Mouse (Mus musculus) cerebellum, postnatal 10 days (tissue): Measurements from ENCODE around the gene Tcf25.
"Not testable (repeated sequence)": the region's sequence is repeated elsewhere in the genome, so short reads cannot be mapped to it uniquely, and the experiment has no call there.

Experiments used
- DNase-seq, 2 experiments: peaks; one replicate each; pipeline ENCODE4 v3.0.0; 2021; ENCODE audit warnings: mixed read lengths in 2 of 2

Gene Tcf25

DNA sequence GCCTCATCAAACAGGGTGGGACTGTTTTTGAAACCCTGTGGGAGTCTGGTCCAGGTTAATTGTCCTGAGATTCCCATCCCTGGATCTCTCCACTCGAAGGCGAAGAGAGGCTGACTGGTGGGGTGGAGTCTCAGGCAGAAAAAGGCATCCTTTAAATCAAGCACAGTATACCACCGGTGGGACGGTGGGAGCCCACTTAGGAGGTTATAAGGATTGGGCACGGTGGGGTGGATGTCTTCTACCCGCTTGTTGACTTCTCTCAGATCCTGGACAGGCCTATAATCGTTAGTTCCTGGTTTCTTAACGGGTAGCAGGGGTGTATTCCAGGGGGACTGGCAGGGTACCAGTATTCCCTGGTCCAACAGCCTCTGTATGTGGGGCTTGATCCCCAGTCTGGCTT lies 57.4 kb downstream of the Tcf25 start:
- DNase-seq: not testable (repeated sequence)

DNA sequence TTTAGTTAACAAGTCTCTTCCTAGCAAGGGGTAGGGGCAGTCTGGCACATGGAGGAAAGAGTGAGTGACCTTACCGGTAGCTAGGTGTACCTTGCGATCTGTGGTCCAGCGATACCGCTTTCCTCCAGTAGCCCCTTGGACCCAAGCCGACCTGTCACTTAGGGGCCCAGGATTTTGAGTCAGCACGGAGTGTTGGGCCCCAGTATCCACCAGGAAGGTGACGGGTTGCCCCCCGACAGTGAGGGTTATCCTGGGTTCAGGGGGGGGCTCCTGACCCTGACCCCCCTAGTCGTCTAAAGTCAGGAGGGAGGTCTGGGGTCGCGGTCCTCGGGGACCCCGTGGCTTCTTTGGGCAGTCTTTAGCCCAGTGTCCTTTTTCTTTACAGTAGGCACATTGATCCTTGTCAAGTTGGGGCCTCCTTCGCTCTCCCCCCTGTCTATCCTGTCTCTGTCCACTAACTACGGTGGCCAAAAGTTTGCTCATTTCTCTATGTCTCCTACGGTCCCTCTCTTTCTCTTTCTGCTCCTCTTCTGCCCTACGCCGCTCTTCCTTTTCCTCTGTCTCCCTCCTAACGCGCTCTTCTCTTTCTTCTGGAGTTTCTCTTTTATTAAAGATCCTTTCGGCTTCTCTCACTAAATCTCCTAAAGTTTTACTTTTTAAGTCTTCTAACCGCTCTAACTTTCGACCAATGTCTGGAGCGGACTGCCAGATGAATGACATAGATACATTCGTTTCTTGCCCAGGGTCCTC lies 58.2 kb downstream of the Tcf25 start:
- DNase-seq: no peak

DNA sequence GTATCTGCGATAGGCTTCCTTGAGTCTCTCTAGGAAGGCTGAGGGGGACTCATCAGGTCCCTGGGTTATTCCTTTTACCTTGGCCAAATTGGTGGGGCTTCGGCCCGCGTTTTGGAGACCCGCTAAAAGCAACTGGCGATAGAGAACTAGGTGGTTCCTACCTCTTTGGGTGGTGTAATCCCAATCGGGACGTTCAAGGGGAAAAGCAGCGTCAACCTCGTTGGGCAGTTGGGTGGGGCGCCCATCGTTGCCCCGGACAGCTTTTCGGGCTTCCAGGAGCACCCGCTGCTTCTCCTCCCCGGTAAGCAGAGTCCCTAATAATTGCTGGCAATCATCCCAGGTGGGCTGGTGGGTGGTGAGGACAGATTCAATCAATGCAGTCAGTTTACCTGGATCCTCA lies 58.8 kb downstream of the Tcf25 start:
- no peak for DNase-seq

DNA sequence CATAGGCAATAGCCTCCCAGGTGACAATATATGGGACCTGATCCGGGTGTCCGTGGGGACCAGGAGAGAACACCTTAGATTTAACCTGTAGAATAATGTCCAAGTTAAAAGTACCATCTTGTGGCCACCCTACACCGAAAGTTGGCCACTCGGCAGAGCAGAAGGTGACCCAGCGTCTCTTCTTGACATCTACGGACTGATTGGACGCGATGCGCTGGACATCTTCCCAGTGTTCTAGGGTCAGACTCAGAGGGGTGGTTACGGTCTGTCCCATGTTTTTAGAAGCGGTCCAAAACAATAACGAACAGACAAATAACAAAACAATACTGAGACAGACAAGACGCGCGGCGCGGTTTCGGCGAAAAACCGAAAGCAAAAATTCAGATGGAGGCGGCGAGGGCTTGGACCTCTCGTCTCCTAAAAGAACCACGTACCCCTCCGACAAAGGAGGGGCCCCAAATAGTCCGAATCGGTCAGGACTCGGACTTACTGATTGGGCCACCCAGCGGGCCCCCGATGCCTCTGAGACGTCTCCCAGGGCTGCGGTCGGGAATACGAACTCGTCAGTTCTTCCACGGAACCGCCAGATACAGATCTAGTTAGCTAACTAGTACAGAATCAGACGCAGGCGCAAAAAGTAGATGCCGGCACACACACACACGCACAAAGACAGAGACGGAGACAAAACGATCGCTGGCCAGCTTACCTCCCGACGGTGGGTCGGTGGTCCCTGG lies 59.9 kb downstream of the Tcf25 start:
- DNase-seq: not testable (repeated sequence)

DNA sequence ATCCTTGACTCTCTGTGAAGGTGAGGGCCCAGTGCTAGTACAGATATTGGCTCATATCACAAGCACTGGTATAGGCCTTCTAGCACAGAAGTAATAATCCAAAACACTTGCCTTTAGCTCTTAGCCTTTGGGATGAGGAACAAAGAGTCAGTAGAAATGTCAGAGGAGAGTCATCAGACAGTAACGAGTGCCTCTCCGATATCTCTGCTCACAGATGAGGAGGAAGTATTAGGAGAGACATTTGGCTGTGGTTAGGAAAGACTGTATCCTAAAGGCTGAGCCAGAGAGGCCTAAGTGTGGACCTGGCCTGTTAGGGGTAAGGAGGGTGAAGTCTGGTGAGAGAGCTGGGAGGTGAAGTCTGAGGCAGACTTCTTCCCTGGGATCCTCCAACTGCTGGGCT lies 68.2 kb downstream of the Tcf25 start:
- DNase-seq: no peak

DNA sequence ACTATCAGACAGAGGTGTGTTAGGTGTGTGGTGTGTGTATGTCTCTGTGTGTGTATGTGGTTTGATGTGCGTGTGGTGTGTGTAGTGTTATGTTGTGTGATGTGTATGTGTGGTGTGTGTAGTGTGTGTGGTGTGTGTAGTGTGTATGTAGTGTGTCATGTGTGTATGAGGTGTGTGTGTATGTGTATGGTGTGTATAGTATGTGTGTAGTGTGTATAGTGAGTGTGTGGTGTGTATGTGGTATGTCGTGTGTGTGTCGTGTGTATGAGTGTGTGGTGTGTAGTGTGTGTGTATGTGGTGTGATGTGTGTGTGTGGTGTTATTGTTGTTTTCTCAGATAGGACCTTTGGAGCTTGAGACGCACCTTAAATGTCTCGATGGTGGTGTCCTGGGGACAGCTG lies 68.8 kb downstream of the Tcf25 start:
- no peak for DNase-seq

DNA sequence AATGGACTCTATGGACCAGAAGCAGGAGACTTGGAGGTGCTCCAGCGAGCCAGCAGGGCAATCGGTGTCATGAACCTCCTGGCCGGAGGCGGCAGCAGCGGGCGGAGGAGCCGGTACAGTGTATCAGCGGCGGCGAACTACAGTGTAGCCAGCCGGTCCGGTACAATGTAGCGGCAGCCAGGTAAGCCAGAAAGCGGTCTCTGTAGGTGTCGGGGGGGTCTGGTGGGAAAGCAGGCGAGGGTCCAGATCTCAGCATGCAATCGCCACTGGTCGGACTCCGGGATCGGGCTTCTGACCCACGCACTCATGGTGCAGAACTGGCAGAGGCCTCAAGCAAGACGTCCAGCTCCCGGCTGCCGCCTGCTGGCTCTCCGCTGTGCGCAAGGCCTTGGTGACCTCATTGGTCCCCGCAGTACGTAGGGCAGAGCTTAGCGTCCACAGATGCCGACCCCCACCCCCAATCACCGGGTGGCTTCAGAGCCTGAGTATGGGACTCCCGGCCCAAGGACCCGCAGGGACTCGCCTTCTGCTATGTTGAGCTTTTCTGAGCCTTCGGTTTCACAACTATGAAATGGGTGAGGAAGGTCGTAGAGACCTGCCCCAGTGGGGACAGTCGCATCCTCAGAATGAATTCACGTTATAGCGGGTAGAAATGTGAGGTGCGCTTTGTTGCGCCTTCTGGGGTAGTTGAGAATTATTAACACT lies 69.5 kb downstream of the Tcf25 start:
- peak; percentile 99 for DNase-seq

DNA sequence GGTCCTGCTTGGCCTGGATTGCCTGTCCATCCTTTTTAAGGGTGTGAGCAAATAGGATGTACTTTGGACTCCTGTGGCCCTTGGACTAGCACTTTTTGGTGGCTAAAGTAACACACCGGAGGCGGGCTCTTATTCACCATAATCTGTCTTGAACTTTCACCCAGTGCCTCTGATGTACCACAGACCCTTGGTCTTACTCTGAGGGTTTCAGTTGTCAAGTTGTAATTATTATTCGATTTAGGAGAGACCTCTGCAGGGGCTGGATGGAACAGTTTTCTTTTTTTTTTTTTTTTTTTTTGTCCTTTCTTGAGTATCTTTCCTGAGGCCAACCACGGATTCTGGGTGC lies 70.0 kb downstream of the Tcf25 start:
- no peak for DNase-seq

DNA sequence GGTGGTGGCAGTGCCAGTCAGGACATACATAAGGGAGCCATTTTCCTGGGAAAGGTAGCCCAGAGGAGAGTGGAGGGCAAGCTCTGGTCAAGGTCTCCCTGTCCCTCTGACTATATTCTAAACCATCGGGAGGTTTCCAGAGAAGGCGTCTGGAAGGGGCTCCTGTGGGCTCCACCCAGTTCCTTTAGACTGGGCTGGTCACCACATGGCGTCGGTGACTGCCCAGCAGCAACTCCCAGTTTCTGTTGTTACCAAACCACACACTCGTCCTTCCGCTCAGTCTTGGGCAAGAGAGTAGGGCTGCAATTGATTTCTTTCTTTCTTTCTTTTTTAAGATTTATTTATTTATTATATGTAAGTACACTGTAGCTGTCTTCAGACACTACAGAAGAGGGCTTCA lies 70.6 kb downstream of the Tcf25 start:
- DNase-seq: no peak

DNA sequence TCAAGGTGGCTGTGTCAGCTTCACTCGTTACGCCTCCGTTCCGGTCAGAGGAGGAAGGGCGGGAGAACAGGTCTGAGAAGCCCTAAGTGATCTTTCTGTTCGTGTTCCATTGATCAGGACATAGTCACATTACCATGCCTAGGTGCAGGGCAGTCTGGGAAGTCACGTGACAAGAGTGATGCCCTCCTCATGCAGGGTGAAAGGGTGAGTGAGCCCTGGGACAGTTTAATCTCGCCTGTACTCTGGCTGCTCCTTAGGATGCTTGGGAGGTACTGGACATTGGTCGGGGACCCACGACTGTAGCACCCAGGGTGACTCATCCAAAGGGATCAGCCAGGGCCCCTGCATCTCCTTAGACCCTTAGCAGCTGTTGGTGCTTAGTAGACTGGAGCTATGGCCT lies 72.4 kb downstream of the Tcf25 start:
- no peak for DNase-seq

DNA sequence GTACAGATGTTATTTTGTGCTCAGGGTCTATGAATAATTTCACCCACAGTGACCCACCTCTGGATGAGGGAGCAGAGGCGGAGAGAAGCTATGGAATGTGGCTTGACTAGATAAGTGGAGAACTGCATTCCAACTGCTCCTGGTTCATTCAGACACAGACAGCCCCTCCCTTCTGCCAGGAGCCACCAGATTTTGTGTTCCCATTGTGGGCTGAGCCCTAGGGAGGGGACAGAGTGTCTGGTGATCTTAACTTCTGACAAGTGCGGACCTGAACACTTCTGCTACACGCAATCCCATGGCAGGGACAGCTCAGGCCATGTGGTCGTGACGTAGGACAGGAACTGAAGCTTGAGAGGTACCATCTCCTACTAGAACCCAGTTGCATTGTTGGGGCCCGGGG lies 73.2 kb downstream of the Tcf25 start:
- no peak for DNase-seq

DNA sequence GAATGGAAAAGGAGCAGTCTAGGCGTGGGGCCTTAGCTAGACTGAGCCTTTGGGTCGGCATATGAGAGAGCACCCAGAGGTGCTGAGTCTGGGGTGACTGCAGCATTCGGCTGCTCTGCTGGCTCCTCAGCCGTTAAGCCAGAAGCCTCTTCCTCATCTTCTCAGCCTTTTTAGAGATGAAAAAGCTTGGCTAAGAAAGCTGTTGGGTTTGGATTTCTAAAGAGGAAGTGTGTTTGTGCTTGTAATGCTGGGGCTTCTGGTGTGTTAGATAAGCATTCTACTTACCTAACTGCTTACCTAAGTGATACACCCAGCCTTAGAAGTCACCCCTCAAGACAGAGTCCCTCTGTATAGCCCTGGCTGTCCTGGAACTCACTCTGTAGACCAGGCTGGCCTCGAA lies 77.2 kb downstream of the Tcf25 start:
- no peak for DNase-seq

DNA sequence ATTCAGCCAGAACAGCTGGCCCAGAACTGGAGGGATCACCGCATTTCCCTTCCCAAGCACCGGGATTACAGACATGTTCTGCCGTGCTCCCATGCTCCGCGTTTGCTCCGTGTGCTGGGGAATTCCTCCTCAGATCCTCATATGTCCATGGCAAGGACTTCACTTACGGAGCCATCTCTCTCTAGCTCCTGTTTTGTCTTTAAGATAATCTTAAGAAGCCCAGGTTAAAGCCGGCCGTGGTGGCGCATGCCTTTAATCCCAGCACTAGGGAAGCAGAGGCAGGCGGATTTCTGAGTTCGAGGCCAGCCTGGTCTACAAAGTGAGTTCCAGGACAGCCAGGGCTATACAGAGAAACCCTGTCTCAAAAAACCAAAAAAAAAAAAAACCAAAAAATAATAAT lies 78.2 kb downstream of the Tcf25 start:
- DNase-seq: not testable (repeated sequence)

DNA sequence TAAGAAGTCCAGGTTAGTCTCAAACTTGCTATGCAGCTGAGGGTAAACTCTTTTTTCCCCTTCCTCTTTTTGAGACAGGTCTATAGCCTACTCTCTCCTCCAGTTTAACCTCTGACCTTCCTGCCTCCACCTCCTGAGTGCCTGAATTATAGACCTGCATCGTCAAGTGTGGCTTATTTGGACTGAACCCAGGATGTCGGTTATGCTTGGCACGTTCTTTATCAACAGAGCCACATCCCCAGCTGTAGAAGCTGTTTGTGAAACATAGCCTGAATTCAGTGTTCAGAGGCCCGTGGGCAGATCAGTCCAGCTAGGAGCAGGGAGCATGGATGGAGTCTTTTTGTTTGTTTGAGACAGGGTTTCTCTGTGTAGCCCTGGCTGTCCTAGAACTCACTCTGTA lies 78.6 kb downstream of the Tcf25 start:
- no peak for DNase-seq

DNA sequence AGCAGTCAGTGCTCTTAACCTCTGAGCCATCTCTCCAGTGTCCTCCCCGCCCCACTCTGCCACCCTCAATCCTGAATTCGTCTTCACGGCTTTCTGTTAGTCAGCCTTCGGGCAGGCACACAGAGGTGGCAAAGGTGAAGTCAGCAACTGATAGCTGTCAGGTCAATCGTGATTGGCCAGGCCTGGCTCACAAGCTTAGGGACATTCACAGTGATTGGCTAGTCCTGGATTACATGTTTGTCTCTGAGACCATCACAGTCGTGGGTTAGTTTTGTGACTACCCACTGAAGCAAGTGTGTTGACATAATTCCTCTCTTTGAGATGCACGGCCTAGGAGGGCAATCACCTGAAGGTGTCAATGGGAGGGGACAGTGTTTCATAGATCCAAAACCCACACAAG lies 79.7 kb downstream of the Tcf25 start:
- no peak for DNase-seq
